Mouse (Mus musculus): ENCODE measurements around the gene Slc15a3.

Gene Slc15a3

GRCm38 (mm10) chr19:10869886-10870527 lies 30.5 kb downstream of the Slc15a3 start, which contains the start of gene Tmem132a:
Gene Tmem132a, minus strand, starts transcription at chr19:10869940.
- no peak for DNase-seq (ENCODE audit: low read depth)

GRCm38 (mm10) chr19:10870676-10871075 lies 31.1 kb downstream of the Slc15a3 start:
- DNase-seq (ENCODE audit: low read depth): no peak

- DNase-seq (ENCODE audit: low read depth): no peak
Observed at GRCm38 (mm10) chr19:10871328-10871961, 31.9 kb downstream of the Slc15a3 start.

- DNase-seq (ENCODE audit: low read depth): no peak
Observed at GRCm38 (mm10) chr19:10878201-10878837, 38.8 kb downstream of the Slc15a3 start.

GRCm38 (mm10) chr19:10880085-10880974 lies 40.8 kb downstream of the Slc15a3 start:
- peak; percentile 53 for DNase-seq (ENCODE audit: low read depth)

GRCm38 (mm10) chr19:10880975-10881425 lies 41.5 kb downstream of the Slc15a3 start:
- no peak for DNase-seq (ENCODE audit: low read depth)

- peak; percentile 85 for DNase-seq (ENCODE audit: low read depth)
Observed at GRCm38 (mm10) chr19:10881426-10882154, 42.1 kb downstream of the Slc15a3 start, which contains the start of gene Tmem109. Gene Tmem109, minus strand, starts transcription at chr19:10882001.

- no peak for DNase-seq (ENCODE audit: low read depth)
Observed at GRCm38 (mm10) chr19:10892201-10892600, 52.7 kb downstream of the Slc15a3 start.

GRCm38 (mm10) chr19:10895016-10895528 lies 55.5 kb downstream of the Slc15a3 start, which contains the start of gene Prpf19:
Gene Prpf19, plus strand, starts transcription at chr19:10895231.
- peak; percentile 94 for DNase-seq (ENCODE audit: low read depth)

- DNase-seq (ENCODE audit: low read depth): no peak
Observed at GRCm38 (mm10) chr19:10895708-10896107, 56.2 kb downstream of the Slc15a3 start.

GRCm38 (mm10) chr19:10896849-10897248 lies 57.3 kb downstream of the Slc15a3 start:
- no peak for DNase-seq (ENCODE audit: low read depth)

- DNase-seq (ENCODE audit: low read depth): no peak
Observed at GRCm38 (mm10) chr19:10897491-10897890, 58.0 kb downstream of the Slc15a3 start.

- DNase-seq (ENCODE audit: low read depth): no peak
Observed at GRCm38 (mm10) chr19:10900315-10900714, 60.8 kb downstream of the Slc15a3 start.

GRCm38 (mm10) chr19:10901046-10901445 lies 61.5 kb downstream of the Slc15a3 start:
- no peak for DNase-seq (ENCODE audit: low read depth)

- no peak for DNase-seq (ENCODE audit: low read depth)
Observed at GRCm38 (mm10) chr19:10904512-10904911, 65.0 kb downstream of the Slc15a3 start.

GRCm38 (mm10) chr19:10904927-10905727 lies 65.6 kb downstream of the Slc15a3 start:
- DNase-seq (ENCODE audit: low read depth): no peak

- DNase-seq (ENCODE audit: low read depth): no peak
Observed at GRCm38 (mm10) chr19:10905728-10906000, 66.1 kb downstream of the Slc15a3 start.

- peak; percentile 45 for DNase-seq (ENCODE audit: low read depth)
Observed at GRCm38 (mm10) chr19:10907891-10908290, 68.4 kb downstream of the Slc15a3 start.
